Mouse (Mus musculus) limb, embryonic 13.5 days (tissue): ENCODE results near the gene Tctn1. TPM values are rescaled to one million over a fixed set of nuclear protein-coding genes. Genes with fewer than 3 reads are reported as not detected.

Experiments
- ATAC-seq: fragments of 200-750 bp; cut with Nextera tagmentation; 2 replicates; pipeline ENCODE4 v1.8.0; 2017; ENCODE audit warnings: low read depth, moderate number of reproducible peaks, moderate TSS enrichment; ENCODE audit not compliant: low FRiP score
- H3K27ac ChIP-seq: fragments of 300-500 bp; sonication (generic); 2 replicates; pipeline ENCODE4 v1.5.1; 2015; ENCODE audit warnings: inconsistent platforms, mild to moderate bottlenecking, moderate library complexity
- H3K27me3 ChIP-seq: fragments of 300-500 bp; sonication (generic); 2 replicates; pipeline ENCODE4 v1.6.1; 2015; ENCODE audit warnings: mild to moderate bottlenecking, inconsistent platforms
- H3K36me3 ChIP-seq: fragments of 300-500 bp; sonication (generic); 2 replicates; pipeline ENCODE4 v1.6.1; 2015; ENCODE audit warnings: inconsistent platforms, mild to moderate bottlenecking, moderate library complexity
- H3K4me1 ChIP-seq: fragments of 300-500 bp; sonication (generic); 2 replicates; pipeline ENCODE4 v1.6.1; 2015; ENCODE audit warnings: inconsistent platforms
- H3K4me2 ChIP-seq: fragments of 300-500 bp; sonication (generic); replicated peaks from 2 replicates; pipeline ENCODE4 v1.6.1; 2015; ENCODE audit warnings: inconsistent platforms, mild to moderate bottlenecking, moderate library complexity
- H3K4me3 ChIP-seq: fragments of 300-500 bp; sonication (generic); 2 replicates; pipeline ENCODE4 v1.5.1; 2015; ENCODE audit warnings: moderate library complexity, mild to moderate bottlenecking, inconsistent platforms
- H3K9ac ChIP-seq: fragments of 300-500 bp; sonication (generic); 2 replicates; pipeline ENCODE4 v1.6.1; 2015; ENCODE audit warnings: mild to moderate bottlenecking, inconsistent platforms
- H3K9me3 ChIP-seq: fragments of 300-500 bp; sonication (generic); 2 replicates; pipeline ENCODE4 v1.6.1; 2016; ENCODE audit warnings: inconsistent platforms
- WGBS: fragments of 180-500 bp; shearing (Covaris S2); methylation state at CpG from one replicate; pipeline ENCODE4 v1.1.7; 2015; 5-methylcytosine and 5-hydroxymethylcytosine counted together
- polyA plus RNA-seq: library from polyadenylated mRNA; unstranded; fragments of >200 nt; fragmentation: Nextera tagmentation; extraction: Ambion mirVana; gene quantifications from 2 replicates; pipeline ENCODE4 v1.2.1, GENCODE M21; 2015

Gene Tctn1
- polyA plus RNA-seq, 1 experiment from 2014 or later = 5.8 TPM

- Histone ChIP-seq H3K4me1 (peaks cover 17% of the 10 kb centered on the region), H3K27me3 (no peaks in the 10 kb centered on the region), H3K36me3 (no peaks in the 10 kb centered on the region), H3K4me2 (peak overlapping the region; percentile 68), H3K4me3 (peak overlapping the region; percentile 41), H3K27ac (peak overlapping the region; percentile 33; the same call in 1 of the 2 replicates), H3K9ac (peak overlapping the region; percentile 67), H3K9me3 (no peaks in the 10 kb centered on the region)
- WGBS = 8% methylated on average over 21 of the region's 21 CpGs
- ATAC-seq = peak; percentile 88
Measured at GRCm38 (mm10) chr5:122209591-122210368, 54.5 kb downstream of the Tctn1 start.

- Histone ChIP-seq H3K9me3 (no peaks in the 10 kb centered on the region), H3K4me2 (peak overlapping the region; percentile 68), H3K27me3 (no peaks in the 10 kb centered on the region), H3K9ac (no peak overlapping the region), H3K4me1 (peaks cover 17% of the 10 kb centered on the region), H3K4me3 (no peak overlapping the region), H3K27ac (no peak overlapping the region), H3K36me3 (no peaks in the 10 kb centered on the region)
- no peak for ATAC-seq
- 37% methylated on average over 6 of the region's 6 CpGs for WGBS
Measured at GRCm38 (mm10) chr5:122208909-122209308, 55.4 kb downstream of the Tctn1 start.

- H3K4me2 ChIP-seq = no peak within 1 kb of the TSS
- H3K9me3 ChIP-seq = no peaks in the 10 kb centered on the region
- ATAC-seq = no peak
- H3K4me1 ChIP-seq = peaks cover 17% of the 10 kb centered on the region
- no peaks in the 10 kb centered on the region for H3K36me3 ChIP-seq
- H3K9ac ChIP-seq = no peak within 1 kb of the TSS
- H3K27ac ChIP-seq = no peak within 1 kb of the TSS
- 76% methylated on average over 4 of the region's 4 CpGs for WGBS
- no peaks in the 10 kb centered on the region for H3K27me3 ChIP-seq
- no peak within 1 kb of the TSS for H3K4me3 ChIP-seq
Measured at GRCm38 (mm10) chr5:122206475-122206874, 57.8 kb downstream of the Tctn1 start, which contains the start of gene Hvcn1. Gene Hvcn1 (plus strand): TSS chr5:122206804.

GRCm38 (mm10) chr5:122204180-122204579 lies 60.1 kb downstream of the Tctn1 start:
- no peaks in the 10 kb centered on the region for H3K9me3 ChIP-seq
- H3K36me3 ChIP-seq = no peaks in the 10 kb centered on the region
- 64% methylated on average over 2 of the region's 2 CpGs for WGBS
- H3K27ac ChIP-seq = no peak overlapping the region
- no peaks in the 10 kb centered on the region for H3K27me3 ChIP-seq
- no peak overlapping the region for H3K4me3 ChIP-seq
- H3K9ac ChIP-seq = no peak overlapping the region
- H3K4me1 ChIP-seq = peaks cover 6% of the 10 kb centered on the region
- ATAC-seq = no peak
- no peak overlapping the region for H3K4me2 ChIP-seq

- Histone ChIP-seq H3K27me3 (no peaks in the 10 kb centered on the region), H3K36me3 (no peaks in the 10 kb centered on the region), H3K4me3 (no peak overlapping the region), H3K4me2 (no peak overlapping the region), H3K9me3 (no peaks in the 10 kb centered on the region), H3K27ac (no peak overlapping the region), H3K4me1 (no peaks in the 10 kb centered on the region), H3K9ac (no peak overlapping the region)
- 87% methylated on average over 6 of the region's 6 CpGs for WGBS
- ATAC-seq = no peak
Measured at GRCm38 (mm10) chr5:122201904-122202303, 62.4 kb downstream of the Tctn1 start.

GRCm38 (mm10) chr5:122200872-122201271 lies 63.4 kb downstream of the Tctn1 start:
- 90% methylated on average over 4 of the region's 4 CpGs for WGBS
- Histone ChIP-seq H3K4me1 (no peaks in the 10 kb centered on the region), H3K9me3 (no peaks in the 10 kb centered on the region), H3K27me3 (no peaks in the 10 kb centered on the region), H3K4me3 (no peak overlapping the region), H3K27ac (no peak overlapping the region), H3K9ac (no peak overlapping the region), H3K4me2 (no peak overlapping the region), H3K36me3 (no peaks in the 10 kb centered on the region)
- ATAC-seq = no peak

GRCm38 (mm10) chr5:122192347-122192746 lies 71.9 kb downstream of the Tctn1 start:
- Histone ChIP-seq H3K36me3 (no peaks in the 10 kb centered on the region), H3K27ac (no peak overlapping the region), H3K27me3 (no peaks in the 10 kb centered on the region), H3K9me3 (no peaks in the 10 kb centered on the region), H3K4me3 (no peak overlapping the region), H3K9ac (no peak overlapping the region), H3K4me1 (no peaks in the 10 kb centered on the region), H3K4me2 (no peak overlapping the region)
- ATAC-seq = no peak
- WGBS = 37% methylated on average over 3 of the region's 4 CpGs

- 71% methylated on average over 12 of the region's 12 CpGs for WGBS
- Histone ChIP-seq H3K4me3 (no peak overlapping the region), H3K9me3 (no peaks in the 10 kb centered on the region), H3K4me2 (no peak overlapping the region), H3K27me3 (no peaks in the 10 kb centered on the region), H3K27ac (no peak overlapping the region), H3K9ac (no peak overlapping the region), H3K4me1 (no peaks in the 10 kb centered on the region), H3K36me3 (no peaks in the 10 kb centered on the region)
- no peak for ATAC-seq
Measured at GRCm38 (mm10) chr5:122191269-122192063, 72.8 kb downstream of the Tctn1 start.

GRCm38 (mm10) chr5:122190465-122190864 lies 73.8 kb downstream of the Tctn1 start:
- no peak for ATAC-seq
- Histone ChIP-seq H3K9ac (no peak overlapping the region), H3K4me2 (no peak overlapping the region), H3K36me3 (no peaks in the 10 kb centered on the region), H3K27me3 (no peaks in the 10 kb centered on the region), H3K27ac (no peak overlapping the region), H3K9me3 (no peaks in the 10 kb centered on the region), H3K4me3 (no peak overlapping the region), H3K4me1 (no peaks in the 10 kb centered on the region)
- 73% methylated on average over 7 of the region's 7 CpGs for whole genome bisulfite sequencing

- Histone ChIP-seq H3K4me1 (no peaks in the 10 kb centered on the region), H3K27ac (no peak overlapping the region), H3K9me3 (0 out of 2 replicates have a peak, but pooled peaks cover 4% of the 10 kb centered on the region), H3K36me3 (no peaks in the 10 kb centered on the region), H3K4me2 (no peak overlapping the region), H3K27me3 (no peaks in the 10 kb centered on the region), H3K4me3 (no peak overlapping the region), H3K9ac (no peak overlapping the region)
- no peak for ATAC-seq
- 64% methylated on average over 3 of the region's 3 CpGs for WGBS
Measured at GRCm38 (mm10) chr5:122189115-122189514, 75.1 kb downstream of the Tctn1 start.
